Mouse (Mus musculus): Measurements from ENCODE around the gene Pou6f2.

- TF ChIP-seq CTCF (IDR thresholded peaks at IDR 0.05; ENCODE audit: extremely low read depth, insufficient read depth, low read length) (no peak), POLR2A (IDR thresholded peaks at IDR 0.05; ENCODE audit: extremely low read depth, insufficient read depth, low read length) (no peak)
Measured at GRCm38 (mm10) chr13:18287536-18287935, 110.0 kb downstream of the Pou6f2 start.

Measured in cortical plate, adult 2 months (tissue).